Mouse (Mus musculus): ENCODE results near the gene Mphosph9.

Mphosph9 gene

GRCm38 (mm10) chr5:124267652-124268051 lies 60.1 kb downstream of the Mphosph9 start:
- DNase-seq (ENCODE audit: low read depth, low spot score) = no peak

GRCm38 (mm10) chr5:124266821-124267220 lies 61.0 kb downstream of the Mphosph9 start:
- DNase-seq (ENCODE audit: low read depth, low spot score) = no peak

GRCm38 (mm10) chr5:124263246-124263645 lies 64.5 kb downstream of the Mphosph9 start:
- no peak for DNase-seq (ENCODE audit: low read depth, low spot score)

- DNase-seq (ENCODE audit: low read depth, low spot score) = no peak
Measured at GRCm38 (mm10) chr5:124262090-124262489, 65.7 kb downstream of the Mphosph9 start.

- DNase-seq (ENCODE audit: low read depth, low spot score) = no peak
Measured at GRCm38 (mm10) chr5:124259133-124259532, 68.6 kb downstream of the Mphosph9 start.

- DNase-seq (ENCODE audit: low read depth, low spot score) = no peak
Measured at GRCm38 (mm10) chr5:124258026-124258425, 69.7 kb downstream of the Mphosph9 start.

- no peak for DNase-seq (ENCODE audit: low read depth, low spot score)
Measured at GRCm38 (mm10) chr5:124255141-124255540, 72.6 kb downstream of the Mphosph9 start.

GRCm38 (mm10) chr5:124253555-124253954 lies 74.2 kb downstream of the Mphosph9 start:
- no peak for DNase-seq (ENCODE audit: low read depth, low spot score)

GRCm38 (mm10) chr5:124252580-124253320 lies 75.0 kb downstream of the Mphosph9 start:
- DNase-seq (ENCODE audit: low read depth, low spot score) = no peak

- no peak for DNase-seq (ENCODE audit: low read depth, low spot score)
Measured at GRCm38 (mm10) chr5:124251070-124251469, 76.7 kb downstream of the Mphosph9 start.

GRCm38 (mm10) chr5:124249614-124250591 lies 77.9 kb downstream of the Mphosph9 start, which contains the start of gene Pitpnm2:
Gene Pitpnm2 (minus strand): TSS chr5:124249760.
- DNase-seq (ENCODE audit: low read depth, low spot score) = no peak

- DNase-seq (ENCODE audit: low read depth, low spot score) = no peak
Measured at GRCm38 (mm10) chr5:124248845-124249613, 78.7 kb downstream of the Mphosph9 start.

GRCm38 (mm10) chr5:124247986-124248626 lies 79.7 kb downstream of the Mphosph9 start:
- no peak for DNase-seq (ENCODE audit: low read depth, low spot score)

GRCm38 (mm10) chr5:124247296-124247695 lies 80.5 kb downstream of the Mphosph9 start:
- DNase-seq (ENCODE audit: low read depth, low spot score) = no peak

GRCm38 (mm10) chr5:124244885-124245284 lies 82.9 kb downstream of the Mphosph9 start:
- no peak for DNase-seq (ENCODE audit: low read depth, low spot score)

GRCm38 (mm10) chr5:124244449-124244848 lies 83.3 kb downstream of the Mphosph9 start:
- no peak for DNase-seq (ENCODE audit: low read depth, low spot score)

GRCm38 (mm10) chr5:124243236-124243901 lies 84.4 kb downstream of the Mphosph9 start:
- DNase-seq (ENCODE audit: low read depth, low spot score) = no peak

- no peak for DNase-seq (ENCODE audit: low read depth, low spot score)
Measured at GRCm38 (mm10) chr5:124241686-124242444, 85.9 kb downstream of the Mphosph9 start.

- no peak for DNase-seq (ENCODE audit: low read depth, low spot score)
Measured at GRCm38 (mm10) chr5:124240841-124241685, 86.7 kb downstream of the Mphosph9 start.

Measured in c-Kit-negative CD71-positive TER-119-positive erythroid progenitor cells, embryonic 14.5 days (primary cell).